Mouse (Mus musculus): ENCODE measurements at regions not wholly inside any gene's neighbourhood (a gene's known extent, or its start where the extent isn't known, plus 50 kb on each side); places are given as distances from the start of the nearest gene placed in this dataset.

GRCm38 (mm10) chr3:38312834-38313233 lies 171.8 kb downstream of the Ankrd50 start:
- Histone ChIP-seq H3K27me3 (ENCODE audit: control insufficient read depth, insufficient read depth, low read length) (no peaks in the 10 kb centered on the region), H3K36me3 (replicated peaks; ENCODE audit: control insufficient read depth, insufficient read depth, low read depth, low read length) (no peaks in the 10 kb centered on the region), H3K4me2 (ENCODE audit: low read depth, low read length) (no peak overlapping the region), H3K9me3 (replicated peaks; ENCODE audit: control insufficient read depth, low read length) (no peaks in the 10 kb centered on the region), H3K4me3 (ENCODE audit: low read depth, low read length) (no peak overlapping the region), H3K4me1 (ENCODE audit: control insufficient read depth, insufficient read depth, low read length) (no peaks in the 10 kb centered on the region), H3K27ac (replicated peaks; ENCODE audit: low read depth, low read length) (no peak overlapping the region), H3K9ac (replicated peaks; ENCODE audit: low read length) (no peak overlapping the region)
- DNase-seq (ENCODE audit: low spot score) (no peak), ATAC-seq (replicated peaks; ENCODE audit: insufficient number of reproducible peaks, low FRiP score, low TSS enrichment, low read depth) (no peak)
- 57% methylated on average over 6 of the region's 6 CpGs for WGBS

- Histone ChIP-seq H3K4me2 (ENCODE audit: low read depth, low read length) (no peak overlapping the region), H3K27ac (replicated peaks; ENCODE audit: low read depth, low read length) (no peak overlapping the region), H3K27me3 (ENCODE audit: control insufficient read depth, insufficient read depth, low read length) (no peaks in the 10 kb centered on the region), H3K4me3 (ENCODE audit: low read depth, low read length) (no peak overlapping the region), H3K4me1 (ENCODE audit: control insufficient read depth, insufficient read depth, low read length) (no peaks in the 10 kb centered on the region), H3K9ac (replicated peaks; ENCODE audit: low read length) (no peak overlapping the region), H3K9me3 (replicated peaks; ENCODE audit: control insufficient read depth, low read length) (no peaks in the 10 kb centered on the region), H3K36me3 (replicated peaks; ENCODE audit: control insufficient read depth, insufficient read depth, low read depth, low read length) (no peaks in the 10 kb centered on the region)
- WGBS, result 78% methylated on average over 3 of the region's 3 CpGs
- no peak for ATAC-seq (replicated peaks; ENCODE audit: insufficient number of reproducible peaks, low FRiP score, low TSS enrichment, low read depth)
- DNase-seq (ENCODE audit: low spot score), result no peak
Measured at GRCm38 (mm10) chr3:38312121-38312520, 172.5 kb downstream of the Ankrd50 start.

GRCm38 (mm10) chr3:38299898-38300751 lies 184.5 kb downstream of the Ankrd50 start:
- Histone ChIP-seq H3K27ac (replicated peaks; ENCODE audit: low read depth, low read length) (no peak overlapping the region), H3K4me1 (ENCODE audit: control insufficient read depth, insufficient read depth, low read length) (no peaks in the 10 kb centered on the region), H3K4me2 (ENCODE audit: low read depth, low read length) (no peak overlapping the region), H3K4me3 (ENCODE audit: low read depth, low read length) (no peak overlapping the region), H3K27me3 (ENCODE audit: control insufficient read depth, insufficient read depth, low read length) (no peaks in the 10 kb centered on the region), H3K36me3 (replicated peaks; ENCODE audit: control insufficient read depth, insufficient read depth, low read depth, low read length) (no peaks in the 10 kb centered on the region), H3K9ac (replicated peaks; ENCODE audit: low read length) (no peak overlapping the region), H3K9me3 (replicated peaks; ENCODE audit: control insufficient read depth, low read length) (no peaks in the 10 kb centered on the region)
- 70% methylated on average over 11 of the region's 11 CpGs for WGBS
- no peak for DNase-seq (ENCODE audit: low spot score)
- ATAC-seq (replicated peaks; ENCODE audit: insufficient number of reproducible peaks, low FRiP score, low TSS enrichment, low read depth), result no peak

GRCm38 (mm10) chr3:38299236-38299897 lies 185.3 kb downstream of the Ankrd50 start:
- 8% methylated on average over 2 of the region's 2 CpGs for WGBS
- ATAC-seq (replicated peaks; ENCODE audit: insufficient number of reproducible peaks, low FRiP score, low TSS enrichment, low read depth) (no peak), DNase-seq (ENCODE audit: low spot score) (no peak)
- no peaks in the 10 kb centered on the region for H3K9me3 ChIP-seq (replicated peaks; ENCODE audit: control insufficient read depth, low read length)
- H3K27me3 ChIP-seq (ENCODE audit: control insufficient read depth, insufficient read depth, low read length), result no peaks in the 10 kb centered on the region
- no peaks in the 10 kb centered on the region for H3K4me1 ChIP-seq (ENCODE audit: control insufficient read depth, insufficient read depth, low read length)
- H3K9ac ChIP-seq (replicated peaks; ENCODE audit: low read length), result no peak overlapping the region
- no peak overlapping the region for H3K4me3 ChIP-seq (ENCODE audit: low read depth, low read length)
- H3K36me3 ChIP-seq (replicated peaks; ENCODE audit: control insufficient read depth, insufficient read depth, low read depth, low read length), result no peaks in the 10 kb centered on the region
- no peak overlapping the region for H3K27ac ChIP-seq (replicated peaks; ENCODE audit: low read depth, low read length)
- H3K4me2 ChIP-seq (ENCODE audit: low read depth, low read length), result no peak overlapping the region

GRCm38 (mm10) chr3:38297499-38297898 lies 187.1 kb downstream of the Ankrd50 start:
- no peak overlapping the region for H3K4me3 ChIP-seq (ENCODE audit: low read depth, low read length)
- DNase-seq (ENCODE audit: low spot score) (peak; percentile 23), ATAC-seq (replicated peaks; ENCODE audit: insufficient number of reproducible peaks, low FRiP score, low TSS enrichment, low read depth) (no peak)
- H3K4me1 ChIP-seq (ENCODE audit: control insufficient read depth, insufficient read depth, low read length), result no peaks in the 10 kb centered on the region
- H3K4me2 ChIP-seq (ENCODE audit: low read depth, low read length), result no peak overlapping the region
- WGBS, result 55% methylated on average over 2 of the region's 2 CpGs
- H3K36me3 ChIP-seq (replicated peaks; ENCODE audit: control insufficient read depth, insufficient read depth, low read depth, low read length), result no peaks in the 10 kb centered on the region
- no peaks in the 10 kb centered on the region for H3K27me3 ChIP-seq (ENCODE audit: control insufficient read depth, insufficient read depth, low read length)
- no peak overlapping the region for H3K27ac ChIP-seq (replicated peaks; ENCODE audit: low read depth, low read length)
- no peaks in the 10 kb centered on the region for H3K9me3 ChIP-seq (replicated peaks; ENCODE audit: control insufficient read depth, low read length)
- no peak overlapping the region for H3K9ac ChIP-seq (replicated peaks; ENCODE audit: low read length)

GRCm38 (mm10) chr3:38289062-38289461 lies 195.6 kb downstream of the Ankrd50 start:
- Histone ChIP-seq H3K9ac (replicated peaks; ENCODE audit: low read length) (no peak overlapping the region), H3K4me1 (ENCODE audit: control insufficient read depth, insufficient read depth, low read length) (no peaks in the 10 kb centered on the region), H3K4me2 (ENCODE audit: low read depth, low read length) (no peak overlapping the region), H3K9me3 (replicated peaks; ENCODE audit: control insufficient read depth, low read length) (no peaks in the 10 kb centered on the region), H3K36me3 (replicated peaks; ENCODE audit: control insufficient read depth, insufficient read depth, low read depth, low read length) (no peaks in the 10 kb centered on the region), H3K4me3 (ENCODE audit: low read depth, low read length) (no peak overlapping the region), H3K27me3 (ENCODE audit: control insufficient read depth, insufficient read depth, low read length) (no peaks in the 10 kb centered on the region), H3K27ac (replicated peaks; ENCODE audit: low read depth, low read length) (no peak overlapping the region)
- DNase-seq (ENCODE audit: low spot score) (peak; percentile 69), ATAC-seq (replicated peaks; ENCODE audit: insufficient number of reproducible peaks, low FRiP score, low TSS enrichment, low read depth) (no peak)
- 11% methylated on average over 3 of the region's 3 CpGs for WGBS

GRCm38 (mm10) chr3:38283687-38284124 lies 200.9 kb downstream of the Ankrd50 start:
- Histone ChIP-seq H3K4me2 (ENCODE audit: low read depth, low read length) (no peak overlapping the region), H3K4me3 (ENCODE audit: low read depth, low read length) (no peak overlapping the region), H3K27ac (replicated peaks; ENCODE audit: low read depth, low read length) (no peak overlapping the region), H3K4me1 (ENCODE audit: control insufficient read depth, insufficient read depth, low read length) (no peaks in the 10 kb centered on the region), H3K36me3 (replicated peaks; ENCODE audit: control insufficient read depth, insufficient read depth, low read depth, low read length) (no peaks in the 10 kb centered on the region), H3K27me3 (ENCODE audit: control insufficient read depth, insufficient read depth, low read length) (no peaks in the 10 kb centered on the region), H3K9ac (replicated peaks; ENCODE audit: low read length) (no peak overlapping the region), H3K9me3 (replicated peaks; ENCODE audit: control insufficient read depth, low read length) (no peaks in the 10 kb centered on the region)
- DNase-seq (ENCODE audit: low spot score) (no peak), ATAC-seq (replicated peaks; ENCODE audit: insufficient number of reproducible peaks, low FRiP score, low TSS enrichment, low read depth) (no peak)
- 36% methylated on average over 11 of the region's 11 CpGs for WGBS

- ATAC-seq (replicated peaks; ENCODE audit: insufficient number of reproducible peaks, low FRiP score, low TSS enrichment, low read depth) (no peak), DNase-seq (ENCODE audit: low spot score) (no peak)
- H3K36me3 ChIP-seq (replicated peaks; ENCODE audit: control insufficient read depth, insufficient read depth, low read depth, low read length), result no peaks in the 10 kb centered on the region
- 89% methylated on average over 4 of the region's 4 CpGs for WGBS
- no peak overlapping the region for H3K4me2 ChIP-seq (ENCODE audit: low read depth, low read length)
- no peaks in the 10 kb centered on the region for H3K9me3 ChIP-seq (replicated peaks; ENCODE audit: control insufficient read depth, low read length)
- no peak overlapping the region for H3K9ac ChIP-seq (replicated peaks; ENCODE audit: low read length)
- H3K4me1 ChIP-seq (ENCODE audit: control insufficient read depth, insufficient read depth, low read length), result no peaks in the 10 kb centered on the region
- H3K27ac ChIP-seq (replicated peaks; ENCODE audit: low read depth, low read length), result no peak overlapping the region
- H3K27me3 ChIP-seq (ENCODE audit: control insufficient read depth, insufficient read depth, low read length), result no peaks in the 10 kb centered on the region
- no peak overlapping the region for H3K4me3 ChIP-seq (ENCODE audit: low read depth, low read length)
Measured at GRCm38 (mm10) chr3:38282891-38283290, 201.8 kb downstream of the Ankrd50 start.
